Mouse (Mus musculus) stomach, postnatal 0 days (tissue): Measurements from ENCODE around the gene Zbp1.

Experiments used
- CTCF ChIP-seq: IDR thresholded peaks from 2 replicates; pipeline ENCODE4 v1.5.1; 2016; ENCODE audit warnings: antibody characterized with exemption, low read depth, mild to moderate bottlenecking, moderate library complexity
- EP300 ChIP-seq: optimal IDR thresholded peaks from 2 replicates; pipeline ENCODE3; 2016; ENCODE audit warnings: antibody characterized with exemption

DNA sequence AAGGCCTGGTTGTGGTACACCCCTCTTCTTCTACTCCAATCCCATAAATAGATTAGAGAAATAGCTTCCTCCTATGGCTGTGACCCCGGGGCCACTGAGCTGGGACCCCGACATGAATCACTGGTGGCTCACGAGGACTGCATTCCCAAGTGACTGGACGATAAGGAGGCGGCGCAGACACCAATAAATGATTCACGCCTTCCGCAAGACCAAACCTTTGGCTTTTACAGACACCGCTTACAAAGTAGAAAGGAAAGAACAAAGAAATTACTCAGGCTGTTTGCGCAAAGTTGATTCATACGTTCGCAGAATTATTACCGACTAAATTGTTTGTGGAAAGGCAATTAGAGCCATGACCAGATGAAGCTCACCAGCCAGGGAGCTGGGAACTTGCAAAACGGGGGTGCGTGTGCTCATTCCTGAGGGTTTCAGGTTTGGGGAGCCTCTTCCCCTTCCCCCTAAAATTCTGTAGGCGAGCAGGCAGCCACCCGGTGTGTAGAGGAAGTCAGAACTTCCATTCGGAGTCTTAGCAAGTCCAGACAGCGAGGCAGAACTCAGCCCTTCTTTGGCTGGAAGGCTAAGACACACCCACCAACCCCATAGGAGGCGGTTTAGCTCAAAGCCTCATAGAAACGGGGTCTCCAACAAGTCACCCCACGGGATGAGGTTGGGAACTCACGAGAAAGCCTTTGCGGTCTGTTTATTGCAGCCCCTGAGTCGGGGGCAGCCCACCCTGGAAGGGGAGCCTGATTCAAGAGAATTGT, 47.8 kb upstream of the Zbp1 start:
- no peak for TF ChIP-seq EP300
- no peak for TF ChIP-seq CTCF
